Mouse (Mus musculus): Measurements from ENCODE around the gene Grik4.

The Grik4 gene

GRCm38 (mm10) chr9:42573616-42574350 is 370.5 kb downstream of the Grik4 start:
- peak; percentile 17 for DNase-seq (ENCODE audit: low read depth, low spot score)

- DNase-seq (ENCODE audit: low read depth, low spot score) = no peak
These were observed 371.1 kb downstream of the Grik4 start for GRCm38 (mm10) chr9:42573180-42573579.

GRCm38 (mm10) chr9:42565921-42566320 is 378.4 kb downstream of the Grik4 start:
- DNase-seq (ENCODE audit: low read depth, low spot score) = peak; percentile 57

GRCm38 (mm10) chr9:42555186-42555585 is 389.1 kb downstream of the Grik4 start:
- DNase-seq (ENCODE audit: low read depth, low spot score) = no peak

- DNase-seq (ENCODE audit: low read depth, low spot score) = no peak
These were observed 394.2 kb downstream of the Grik4 start for GRCm38 (mm10) chr9:42550116-42550515.

- DNase-seq (ENCODE audit: low read depth, low spot score) = no peak
These were observed 395.3 kb downstream of the Grik4 start for GRCm38 (mm10) chr9:42548981-42549380.

GRCm38 (mm10) chr9:42544521-42544920 is 399.8 kb downstream of the Grik4 start:
- no peak for DNase-seq (ENCODE audit: low read depth, low spot score)

- DNase-seq (ENCODE audit: low read depth, low spot score) = no peak
These were observed 410.8 kb downstream of the Grik4 start for GRCm38 (mm10) chr9:42533491-42533890.

GRCm38 (mm10) chr9:42533041-42533440 is 411.3 kb downstream of the Grik4 start:
- no peak for DNase-seq (ENCODE audit: low read depth, low spot score)

GRCm38 (mm10) chr9:42531951-42532350 is 412.3 kb downstream of the Grik4 start:
- no peak for DNase-seq (ENCODE audit: low read depth, low spot score)

GRCm38 (mm10) chr9:42530221-42531152 is 413.8 kb downstream of the Grik4 start:
- DNase-seq (ENCODE audit: low read depth, low spot score) = no peak

GRCm38 (mm10) chr9:42520587-42521084 is 423.7 kb downstream of the Grik4 start:
- no peak for DNase-seq (ENCODE audit: low read depth, low spot score)

- no peak for DNase-seq (ENCODE audit: low read depth, low spot score)
These were observed 426.1 kb downstream of the Grik4 start for GRCm38 (mm10) chr9:42518163-42518562.

- no peak for DNase-seq (ENCODE audit: low read depth, low spot score)
These were observed 431.1 kb downstream of the Grik4 start for GRCm38 (mm10) chr9:42513159-42513558.

GRCm38 (mm10) chr9:42512312-42512711 is 432.0 kb downstream of the Grik4 start:
- no peak for DNase-seq (ENCODE audit: low read depth, low spot score)

- no peak for DNase-seq (ENCODE audit: low read depth, low spot score)
These were observed 436.1 kb downstream of the Grik4 start for GRCm38 (mm10) chr9:42508235-42508634.

- DNase-seq (ENCODE audit: low read depth, low spot score) = no peak
These were observed 436.6 kb downstream of the Grik4 start, which contains the start of gene Tbcel for GRCm38 (mm10) chr9:42507709-42508108. Gene Tbcel (minus strand): TSS chr9:42507809.

GRCm38 (mm10) chr9:42507022-42507421 is 437.3 kb downstream of the Grik4 start:
- no peak for DNase-seq (ENCODE audit: low read depth, low spot score)

GRCm38 (mm10) chr9:42504971-42505510 is 439.3 kb downstream of the Grik4 start:
- no peak for DNase-seq (ENCODE audit: low read depth, low spot score)

- no peak for DNase-seq (ENCODE audit: low read depth, low spot score)
These were observed 439.7 kb downstream of the Grik4 start for GRCm38 (mm10) chr9:42504559-42504958.

- no peak for DNase-seq (ENCODE audit: low read depth, low spot score)
These were observed 440.6 kb downstream of the Grik4 start for GRCm38 (mm10) chr9:42503709-42504108.

- DNase-seq (ENCODE audit: low read depth, low spot score) = no peak
These were observed 448.0 kb downstream of the Grik4 start for GRCm38 (mm10) chr9:42496296-42496695.

Data from telencephalon, adult 2 months (tissue).